Mouse (Mus musculus) granulocyte monocyte progenitor cell, adult 5-6 weeks (primary cell): ENCODE data around the gene Hscb. TPM values are rescaled to one million over a fixed set of nuclear protein-coding genes. Genes with fewer than 3 reads are reported as not detected.
"Not testable (repeated sequence)": the region's sequence is repeated elsewhere in the genome, so short reads cannot be mapped to it uniquely, and the experiment has no call there.

Source experiments
- ATAC-seq: replicated peaks from 2 replicates; pipeline ENCODE4 v1.8.0; 2016; ENCODE audit warnings: mild to moderate bottlenecking, moderate TSS enrichment, inconsistent platforms; ENCODE audit not compliant: poor library complexity, severe bottlenecking
- total RNA-seq, 2 experiments: library from RNA; stranded (forward) in 1 of 2; stranded (reverse) in 1 of 2; fragments of 200-712, 200-1000 nt in 1 of 2; fragments of >200 nt in 1 of 2; fragmentation: Nextera tagmentation in 1 of 2; gene quantifications; 2 replicates each; pipeline ENCODE4 v1.2.3; 2014 to 2017

Gene Hscb
- total RNA-seq (2014; fragmentation: Nextera tagmentation) (68.2 and 80.1 TPM in 2 replicates), total RNA-seq (2017) (63.6 and 77.4 TPM in 2 replicates)

DNA sequence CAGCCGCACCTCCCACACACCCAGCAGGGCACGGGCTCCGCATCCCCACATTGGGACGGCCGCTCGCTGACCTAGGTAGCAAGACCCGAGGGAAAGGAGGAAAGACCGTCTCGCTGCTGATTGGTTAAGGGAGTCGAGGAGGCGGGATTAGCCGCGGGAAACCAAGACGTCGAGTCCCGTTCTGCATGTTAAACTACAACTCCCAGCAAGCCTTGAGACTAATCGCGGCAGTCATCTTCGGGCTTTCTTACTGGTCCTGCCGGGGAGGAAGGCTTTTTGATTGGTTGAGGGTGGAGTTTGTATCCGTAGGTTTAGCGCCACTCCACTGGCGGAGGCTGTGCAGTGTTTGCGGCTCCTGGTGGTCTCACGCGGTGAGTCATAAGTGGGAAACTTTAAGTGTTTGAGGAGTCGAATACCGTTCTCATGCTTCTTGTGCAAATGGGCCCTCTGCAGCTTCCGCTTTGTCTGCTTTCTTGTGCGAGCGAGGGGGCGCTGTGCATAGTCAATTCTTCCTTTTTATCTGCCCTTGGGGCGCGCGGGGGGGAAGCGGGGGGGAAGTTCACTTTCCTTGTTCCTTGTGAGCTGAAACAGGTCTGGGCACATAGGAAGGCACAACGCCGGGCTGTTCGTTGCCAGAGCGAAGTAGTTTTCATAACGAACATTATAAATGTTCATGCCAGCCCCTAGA, at the start of gene Hscb, which contains the start of gene Chek2:
Hscb (minus strand) TSS at position 100 of the 688 bp plus-strand sequence.
Chek2 (plus strand) TSS at position 302 of the 688 bp plus-strand sequence.
- peak; percentile 86 for ATAC-seq

DNA sequence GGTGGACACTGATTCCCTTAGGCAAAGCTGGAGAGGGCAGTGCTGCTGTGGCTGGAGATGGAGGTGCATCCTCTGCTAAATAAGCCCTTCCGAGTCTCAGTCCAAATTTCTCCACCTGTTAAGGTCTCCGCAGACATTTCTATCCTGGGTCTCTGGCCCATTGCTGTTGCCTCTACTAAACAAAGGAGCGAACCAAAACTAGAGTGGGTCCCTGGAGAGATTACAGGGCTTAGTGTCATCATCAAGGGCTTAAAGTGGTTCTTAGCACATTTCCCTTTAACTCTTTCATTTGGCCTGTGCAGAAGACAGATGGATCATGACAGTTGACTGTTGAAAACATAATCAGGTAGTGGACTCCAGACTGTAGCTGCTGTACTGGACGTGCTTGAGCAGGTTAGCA, 49.0 kb upstream of the Hscb start:
- no peak for ATAC-seq

DNA sequence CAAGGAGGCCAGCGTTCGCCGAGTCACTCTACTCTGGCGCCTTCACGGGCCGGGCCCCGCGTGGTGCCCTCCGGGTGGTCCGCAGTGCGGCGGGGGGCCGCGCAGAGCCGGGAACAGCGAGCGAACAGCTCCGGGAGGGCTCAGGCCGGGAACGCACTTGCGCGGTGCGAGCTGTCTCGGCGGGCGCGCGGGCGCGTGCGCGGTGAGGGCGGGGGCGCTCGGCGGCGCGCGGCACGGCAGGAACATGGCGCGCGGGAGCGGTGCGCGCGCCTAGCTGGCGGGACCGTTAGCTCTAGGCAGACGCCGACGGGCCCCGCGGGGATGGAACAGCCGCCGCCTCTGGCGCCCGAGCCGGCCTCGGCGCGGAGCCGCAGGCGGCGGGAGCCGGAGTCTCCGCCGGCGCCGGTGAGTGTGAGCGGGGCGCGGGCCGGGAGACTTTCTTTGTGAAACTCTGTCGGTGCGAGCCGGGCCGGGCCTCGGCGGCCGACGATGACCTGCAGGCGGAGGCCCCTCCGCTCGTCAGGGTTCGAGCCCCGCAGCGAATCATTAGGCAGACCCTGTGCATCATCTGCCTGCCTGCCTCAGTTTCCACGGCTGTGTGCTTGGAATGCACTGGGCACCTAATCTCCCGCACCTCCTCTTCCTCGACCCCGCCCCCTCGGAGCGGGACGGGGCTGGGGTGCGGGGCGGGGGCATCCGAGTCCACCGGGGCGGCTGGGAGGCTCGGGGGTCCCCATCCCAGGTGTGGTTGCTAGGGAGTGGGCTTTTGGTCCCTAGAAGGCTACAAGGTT, 40.2 kb upstream of the Hscb start, which contains the start of gene Ttc28:
Ttc28 (plus strand) TSS at position 220 of the 791 bp plus-strand sequence.
- peak; percentile 92 for ATAC-seq

DNA sequence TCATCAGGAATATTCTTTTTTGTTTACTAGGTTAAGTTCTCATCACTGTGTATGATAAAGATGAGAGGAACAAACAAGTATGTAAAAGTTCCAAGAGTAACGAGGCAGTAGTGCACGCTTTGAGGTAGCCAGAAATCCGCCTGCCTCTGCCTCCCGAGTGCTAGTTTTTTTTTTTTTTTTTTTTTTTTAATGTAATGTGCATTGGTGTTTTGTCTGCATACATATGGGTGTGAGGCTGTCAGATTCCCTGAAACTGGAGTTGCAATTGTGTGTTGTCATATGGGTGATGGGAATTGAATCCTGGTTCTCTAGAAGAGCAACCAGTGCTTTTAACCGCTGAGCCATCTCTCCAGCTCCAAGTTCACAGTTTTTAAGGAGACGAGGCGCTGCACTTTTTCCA, 39.5 kb upstream of the Hscb start:
- no peak for ATAC-seq

DNA sequence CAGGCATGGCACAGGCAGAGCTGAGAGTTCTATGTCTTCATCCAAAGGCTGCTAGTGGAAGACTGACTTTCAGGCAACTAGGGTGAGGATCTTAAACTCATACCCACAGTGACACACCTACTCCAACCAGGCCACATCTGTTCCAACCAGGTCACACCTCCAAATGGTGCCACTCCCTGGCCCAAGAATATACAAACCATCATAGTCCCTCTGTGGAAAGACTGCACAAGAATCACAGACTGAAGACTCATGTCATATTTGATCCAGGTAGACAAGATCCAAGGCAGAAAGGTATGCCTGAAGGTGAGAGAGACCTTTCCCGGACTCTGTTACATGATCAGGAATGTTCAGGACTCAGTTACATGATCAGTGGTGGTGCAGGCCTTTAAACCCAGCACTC, 38.9 kb upstream of the Hscb start:
- not testable (repeated sequence) for ATAC-seq

DNA sequence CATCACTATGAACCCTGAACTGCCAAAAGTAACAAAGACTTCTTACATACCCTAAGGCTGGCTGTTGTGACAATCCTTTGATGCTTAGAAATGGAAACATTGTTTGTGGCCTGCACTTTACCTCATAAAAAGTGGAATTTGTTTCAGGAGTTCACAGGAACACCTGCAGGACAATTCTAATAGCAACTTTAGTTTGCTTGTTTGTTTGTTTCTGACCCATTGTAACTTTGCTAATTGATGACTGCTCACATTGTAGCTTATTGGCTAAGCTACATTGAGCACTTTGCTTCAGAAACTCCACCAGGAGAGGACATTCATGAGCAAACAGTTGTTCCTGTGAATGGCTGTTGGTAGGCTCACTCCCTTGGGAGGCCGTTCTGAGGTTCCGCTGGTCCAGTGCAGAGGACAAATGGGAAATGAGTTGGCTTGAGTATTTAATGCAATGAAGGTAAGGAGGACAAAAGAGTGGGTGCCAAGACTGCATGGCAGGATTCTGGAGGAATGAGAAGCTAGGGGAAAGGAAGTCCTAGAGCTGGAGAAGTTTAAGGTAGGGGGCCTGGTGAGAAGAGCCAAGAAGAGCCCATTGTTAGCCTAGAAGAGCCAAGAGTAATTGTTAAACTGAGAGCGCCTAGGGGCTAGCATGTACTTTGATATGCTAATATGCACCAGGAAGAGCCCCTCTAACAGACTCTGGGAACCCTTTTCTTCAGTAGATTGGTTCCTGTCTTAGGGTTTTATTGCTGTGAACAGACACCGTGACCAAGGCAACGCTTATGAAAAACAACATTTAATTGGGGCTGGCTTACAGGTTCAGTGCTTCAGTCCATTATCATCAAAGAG, 38.3 kb upstream of the Hscb start:
- ATAC-seq, result no peak

DNA sequence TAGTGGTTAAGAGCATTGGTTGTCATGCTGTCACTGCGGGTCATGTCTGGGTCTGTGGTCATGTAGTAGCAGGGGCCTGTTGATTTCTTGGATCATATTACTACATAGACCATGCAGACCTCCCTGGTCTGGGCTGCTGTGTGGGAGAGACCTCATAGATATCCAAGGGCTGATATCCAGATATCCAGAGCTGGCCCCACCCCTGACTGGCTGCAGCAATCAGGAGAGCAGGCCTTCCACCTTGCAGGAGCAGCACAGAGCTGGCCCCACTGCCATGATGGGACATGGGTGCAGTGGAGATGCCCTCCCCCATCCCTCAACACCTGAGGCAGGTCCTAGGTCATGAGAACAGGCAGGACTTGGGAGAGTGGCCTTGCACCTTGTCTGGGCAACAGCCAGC, 35.7 kb upstream of the Hscb start:
- ATAC-seq, result no peak

DNA sequence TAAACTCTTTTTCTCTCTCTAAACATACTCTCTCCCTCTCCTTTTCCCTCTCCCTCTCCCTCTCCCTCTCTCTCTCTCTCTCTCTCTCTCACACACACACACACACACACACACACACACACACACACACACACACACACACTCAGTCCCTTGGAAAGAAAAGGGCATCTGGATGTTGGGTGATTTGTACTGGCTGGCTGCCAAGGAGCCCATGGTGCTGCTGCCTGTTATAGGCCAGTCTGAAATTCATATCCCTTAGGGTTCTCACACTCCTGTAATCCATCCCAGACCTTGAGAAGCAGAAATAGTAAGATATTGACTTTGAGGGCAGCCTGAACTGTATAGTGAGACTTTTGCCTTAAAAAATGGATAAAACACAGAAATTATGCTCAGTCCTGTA, 35.1 kb upstream of the Hscb start:
- no peak for ATAC-seq

DNA sequence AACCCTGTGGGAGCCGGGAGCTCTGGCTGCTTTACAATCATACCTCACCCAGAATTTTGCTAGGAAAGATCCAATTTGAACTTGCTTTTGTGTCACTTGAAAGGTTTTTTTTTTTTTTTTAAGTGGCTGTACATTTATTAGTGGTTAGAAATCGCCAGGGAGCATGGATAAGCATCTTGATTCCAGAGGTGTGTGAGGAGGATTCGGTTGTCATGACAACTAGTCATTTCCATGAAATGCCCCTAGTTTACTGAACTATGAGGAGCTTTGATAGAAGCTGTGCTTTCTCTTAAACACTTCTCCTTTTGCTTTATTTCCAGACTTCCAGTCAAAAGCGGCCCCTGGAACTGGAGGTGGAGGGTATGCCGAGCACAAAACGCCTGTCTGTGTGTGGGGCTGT, 33.6 kb upstream of the Hscb start:
- no peak for ATAC-seq

DNA sequence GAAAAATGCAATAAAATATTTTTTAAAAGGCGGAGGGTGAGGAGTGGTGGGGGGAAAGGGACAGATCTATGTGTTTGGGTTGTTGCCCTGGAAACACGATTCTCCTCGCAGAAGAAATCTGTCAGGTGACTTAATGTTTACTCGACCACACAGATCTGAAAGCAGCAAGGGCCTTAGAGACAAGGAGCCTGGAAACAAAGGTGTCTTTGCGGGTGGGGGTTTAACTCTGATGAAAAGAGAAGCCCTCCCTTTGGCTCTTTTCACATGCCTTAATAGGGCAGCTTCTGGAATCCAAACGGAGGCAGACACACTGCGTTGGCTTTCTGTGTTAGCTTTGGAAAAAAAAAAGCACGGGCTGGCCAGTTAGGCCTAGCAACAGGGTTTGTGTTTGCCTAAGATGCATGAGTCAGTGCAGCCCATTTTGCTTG, 29.7 kb upstream of the Hscb start:
- ATAC-seq, result no peak

DNA sequence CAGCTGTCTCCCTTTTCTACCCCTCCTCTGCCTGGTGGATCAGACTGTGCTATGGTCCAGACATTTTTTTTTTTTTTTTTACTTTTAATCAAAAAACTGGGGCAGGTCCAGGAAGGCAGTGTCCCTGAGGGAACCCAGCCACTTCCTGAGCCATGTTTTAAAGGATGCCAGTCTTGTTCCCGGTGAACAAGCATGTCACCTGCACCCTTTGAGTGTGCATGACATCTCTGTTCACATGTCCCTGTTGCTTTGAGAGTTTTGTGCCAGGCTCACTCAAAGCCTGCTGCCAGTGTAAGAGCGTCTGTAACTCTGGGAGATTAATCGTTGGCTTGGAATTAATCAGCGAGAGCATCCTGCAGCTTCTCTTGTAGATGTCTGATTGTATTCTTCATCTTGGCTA, 28.9 kb upstream of the Hscb start:
- ATAC-seq, result no peak

DNA sequence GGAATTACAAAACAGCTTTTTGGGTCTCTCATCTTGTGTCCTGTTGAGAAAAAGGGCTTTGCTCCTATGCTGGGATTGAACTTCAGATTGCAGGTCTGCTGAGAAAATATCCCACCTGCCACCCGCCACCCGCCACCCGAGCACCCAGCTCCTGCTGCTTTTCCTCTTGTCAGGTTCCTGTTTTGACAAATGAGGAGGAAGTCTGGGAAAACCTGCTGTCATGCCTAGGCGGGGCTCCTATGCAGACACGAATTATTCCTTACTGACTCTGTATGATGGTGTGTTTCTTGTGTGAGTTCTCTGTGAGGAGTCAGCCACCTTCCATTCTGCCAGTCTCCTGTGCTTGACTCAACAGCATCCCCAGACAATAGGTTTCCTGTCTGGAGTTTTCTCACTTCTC, 20.9 kb upstream of the Hscb start:
- ATAC-seq, result 0 out of 2 replicates have a peak, but pooled peaks have one; percentile 30

DNA sequence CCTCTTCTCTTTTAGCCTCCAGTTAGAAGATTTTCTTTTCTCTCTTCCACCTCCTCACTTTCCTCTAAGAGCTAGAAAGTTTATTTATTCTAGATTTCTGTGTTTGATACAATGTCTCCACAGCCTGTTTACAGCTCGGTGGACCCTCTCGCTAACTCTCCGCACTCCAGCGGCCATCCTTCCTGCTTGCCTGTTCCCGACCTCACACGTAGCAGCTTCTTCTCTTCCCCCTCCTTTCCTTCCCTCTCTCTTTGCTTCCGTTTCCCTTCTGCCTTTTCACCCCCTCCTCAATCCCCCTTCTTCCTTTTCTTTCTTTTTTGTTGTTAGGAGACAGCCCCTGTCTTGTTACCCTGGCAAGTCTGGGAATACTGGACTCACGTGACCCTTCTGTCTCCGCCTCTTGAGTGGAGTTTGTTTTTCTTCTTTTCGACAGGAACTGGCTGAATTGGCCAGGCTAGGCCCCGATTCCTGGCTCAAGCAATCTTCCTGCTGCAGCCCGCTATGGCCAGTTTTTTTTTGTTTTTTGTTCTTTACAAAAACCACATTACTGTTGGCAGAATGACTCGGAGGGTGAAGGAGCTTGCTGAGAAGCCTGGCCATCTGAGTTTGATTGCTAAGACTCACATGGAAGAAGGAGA, 19.6 kb upstream of the Hscb start:
- no peak for ATAC-seq

DNA sequence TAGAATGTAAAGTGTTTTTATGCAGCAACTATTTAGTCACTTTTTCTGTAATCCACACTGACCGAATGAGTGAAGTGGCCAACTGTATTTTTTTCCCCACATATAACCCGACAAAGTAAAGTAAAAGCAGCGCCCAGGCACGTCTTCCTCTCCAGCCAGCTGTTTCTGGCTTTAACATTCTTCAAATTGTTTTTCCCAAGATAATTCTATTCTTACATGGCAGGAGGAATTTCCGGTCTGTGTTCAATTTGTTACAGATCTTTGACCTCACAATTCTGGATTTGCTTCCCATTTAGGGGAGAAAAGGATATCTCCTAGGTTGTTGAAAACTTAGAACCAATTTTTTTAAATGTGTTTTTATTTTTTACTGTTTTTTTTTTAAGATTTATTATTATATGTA, 17.5 kb upstream of the Hscb start:
- ATAC-seq, result no peak

DNA sequence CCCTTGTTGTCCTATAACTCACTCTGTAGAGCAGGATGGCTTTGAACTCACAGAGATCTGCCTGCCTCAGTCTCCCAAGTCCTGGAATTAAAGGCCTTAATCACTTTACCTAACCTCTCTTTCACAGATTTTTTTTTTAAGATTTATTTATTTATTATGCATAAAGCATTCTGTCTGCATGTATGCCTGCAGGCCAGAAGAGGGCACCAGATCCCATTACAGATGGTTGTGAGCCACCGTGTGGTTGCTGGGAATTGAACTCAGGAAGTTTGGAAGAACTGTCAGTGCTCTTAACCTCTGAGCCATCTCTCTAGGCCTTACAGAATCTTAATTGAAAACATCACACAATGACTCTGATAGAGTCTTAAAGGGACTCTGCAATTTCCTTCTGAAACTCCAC, 13.4 kb upstream of the Hscb start:
- ATAC-seq, result no peak

DNA sequence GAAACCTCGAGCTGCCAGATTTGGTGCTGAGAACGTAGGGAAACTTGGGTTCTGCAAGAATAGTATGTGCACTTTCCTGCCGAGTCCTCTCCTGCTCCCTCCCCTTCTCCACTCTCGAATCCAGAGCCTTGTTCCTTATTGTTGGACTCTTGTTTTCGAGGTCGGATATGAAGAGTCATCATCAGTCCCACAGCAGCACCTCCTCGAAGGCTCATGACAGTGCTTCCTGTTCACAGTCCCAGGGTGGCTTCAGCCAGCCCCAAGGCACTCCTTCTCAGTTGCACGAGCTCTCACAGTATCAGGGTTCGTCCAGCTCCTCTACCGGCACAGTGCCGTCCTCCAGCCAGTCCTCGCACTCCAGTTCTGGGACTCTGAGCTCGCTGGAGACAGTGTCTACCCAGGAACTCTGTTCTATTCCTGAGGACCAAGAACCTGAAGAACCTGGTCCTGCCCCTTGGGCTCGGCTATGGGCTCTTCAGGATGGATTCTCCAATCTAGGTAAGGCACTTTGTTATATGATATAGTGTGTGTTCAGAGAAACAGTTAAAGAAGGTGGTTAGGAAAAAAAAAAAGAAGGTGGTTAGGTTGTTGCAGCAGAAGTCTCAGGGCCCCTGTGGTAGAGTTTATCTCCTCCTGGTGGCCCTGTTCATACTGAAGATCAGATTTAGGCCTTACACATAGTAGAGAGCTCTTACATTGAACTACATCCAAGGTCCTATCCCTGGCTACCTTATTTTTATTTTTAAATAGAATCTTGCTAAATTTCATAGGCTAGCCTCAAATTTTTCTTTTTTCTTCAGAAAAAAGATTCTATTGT, 1.7 kb upstream of the Hscb start:
- ATAC-seq, result no peak

DNA sequence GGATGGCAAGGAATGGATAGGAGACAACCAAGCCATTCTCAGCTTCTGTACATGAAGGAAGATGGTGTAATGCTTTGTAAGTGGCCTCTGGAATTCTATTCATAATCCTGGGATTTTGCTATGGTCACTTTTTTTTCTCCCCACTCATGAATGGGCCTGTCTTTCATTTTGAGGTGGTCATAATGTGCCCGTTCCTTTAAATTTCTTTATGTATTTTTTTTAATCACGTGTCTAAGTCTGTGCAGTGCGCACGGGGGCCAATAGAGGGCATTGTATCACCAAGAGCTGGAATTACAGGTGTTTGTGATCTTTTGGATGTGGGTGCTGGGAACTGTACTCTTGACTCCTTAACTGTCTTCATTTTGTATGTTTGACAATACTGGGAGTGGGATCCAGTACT, 888 bp upstream of the Hscb start:
- peak; percentile 12; the same call in 1 of the 2 replicates for ATAC-seq

DNA sequence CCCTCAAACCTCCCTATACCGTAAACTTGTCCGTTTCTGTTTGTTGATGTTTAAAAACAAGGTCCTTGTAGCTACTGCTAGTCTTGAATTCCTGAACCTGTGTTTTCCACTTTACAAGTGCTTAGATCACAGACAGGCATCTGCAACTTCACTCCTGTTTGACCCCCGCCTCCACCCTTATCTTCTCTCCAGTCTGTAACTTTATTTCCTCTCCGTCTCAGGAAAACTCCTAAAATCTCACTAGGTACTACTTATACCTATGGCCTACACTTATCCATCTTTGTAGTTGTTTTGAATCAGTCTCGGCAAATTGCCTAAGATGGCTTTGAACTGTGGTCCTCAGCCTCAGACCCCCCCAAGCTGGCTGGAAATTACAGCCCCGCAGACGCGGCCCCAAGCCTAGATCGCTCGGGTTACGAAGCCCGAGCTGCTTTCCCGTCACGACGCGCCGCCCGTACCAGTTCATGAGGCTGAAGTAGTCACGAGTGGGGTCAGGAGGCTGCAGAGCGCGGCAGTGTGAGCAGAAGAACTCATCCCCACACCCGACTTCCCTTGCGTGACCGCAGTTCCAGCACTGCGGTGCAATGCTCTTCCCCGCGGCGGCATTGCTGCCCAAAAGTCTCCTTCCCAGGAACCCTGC, 419 bp downstream of the Hscb start:
- ATAC-seq, result no peak

DNA sequence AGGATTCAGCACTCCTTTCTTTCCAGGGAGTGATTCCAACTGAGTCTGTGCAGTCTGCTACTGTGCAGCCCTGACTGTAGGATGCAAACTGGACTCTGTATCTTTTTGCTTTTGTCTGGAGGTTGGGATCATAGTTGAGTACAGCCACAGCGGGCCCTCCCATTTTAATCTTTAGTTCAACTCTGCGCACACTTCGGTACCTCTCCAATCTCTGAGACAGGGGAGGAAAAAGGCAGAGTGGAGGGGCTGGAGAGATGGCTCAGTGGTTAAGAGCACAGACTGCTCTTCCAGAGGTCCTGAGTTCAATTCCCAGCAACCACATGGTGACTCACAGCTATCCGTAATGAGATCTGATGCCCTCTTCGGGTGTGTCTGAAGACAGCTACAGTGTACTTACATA, 1.6 kb downstream of the Hscb start:
- ATAC-seq, result not testable (repeated sequence)
